Mouse (Mus musculus) limb, embryonic 12.5 days (tissue): ENCODE data around the gene Ntf3. TPM values are rescaled to one million over a fixed set of nuclear protein-coding genes. Genes with fewer than 3 reads are reported as not detected.

ENCODE experiments used
- ATAC-seq: fragments of 200-750 bp; cut with Nextera tagmentation; 2 replicates; pipeline ENCODE4 v1.8.0; 2017; ENCODE audit warnings: low read depth, moderate TSS enrichment; ENCODE audit not compliant: insufficient number of reproducible peaks, insufficient read depth, low FRiP score, low TSS enrichment
- H3K27ac ChIP-seq: fragments of 300-500 bp; sonication (generic); 2 replicates; pipeline ENCODE4 v1.5.1; 2016; ENCODE audit warnings: mild to moderate bottlenecking, moderate library complexity
- H3K27me3 ChIP-seq: fragments of 300-500 bp; sonication (generic); 2 replicates; pipeline ENCODE4 v1.6.1; 2016; ENCODE audit warnings: mild to moderate bottlenecking, moderate library complexity
- H3K36me3 ChIP-seq: fragments of 300-500 bp; sonication (generic); 2 replicates; pipeline ENCODE4 v1.6.1; 2016; ENCODE audit warnings: mild to moderate bottlenecking, moderate library complexity
- H3K4me1 ChIP-seq: fragments of 300-500 bp; sonication (generic); replicated peaks from 2 replicates; pipeline ENCODE4 v1.6.1; 2016
- H3K4me2 ChIP-seq: fragments of 300-500 bp; sonication (generic); 2 replicates; pipeline ENCODE4 v1.6.1; 2016; ENCODE audit warnings: mild to moderate bottlenecking, moderate library complexity
- H3K4me3 ChIP-seq: fragments of 300-500 bp; sonication (generic); replicated peaks from 2 replicates; pipeline ENCODE4 v1.5.1; 2016; ENCODE audit warnings: mild to moderate bottlenecking
- H3K9ac ChIP-seq: fragments of 300-500 bp; sonication (generic); replicated peaks from 2 replicates; pipeline ENCODE4 v1.6.1; 2016; ENCODE audit warnings: mild to moderate bottlenecking, moderate library complexity
- H3K9me3 ChIP-seq: fragments of 300-500 bp; sonication (generic); 2 replicates; pipeline ENCODE4 v1.6.1; 2016; ENCODE audit warnings: mild to moderate bottlenecking, moderate library complexity
- WGBS: fragments of 180-500 bp; shearing (Covaris S2); methylation state at CpG from one replicate; pipeline ENCODE4 v1.1.7; 2016; 5-methylcytosine and 5-hydroxymethylcytosine counted together
- polyA plus RNA-seq: library from polyadenylated mRNA; unstranded; fragments of >200 nt; fragmentation: Nextera tagmentation; extraction: Ambion mirVana; gene quantifications from 2 replicates; pipeline ENCODE4 v1.2.1, GENCODE M21; 2016

The Ntf3 gene
- polyA plus RNA-seq, 1 experiment from 2014 or later: 27.6 TPM

- peak; percentile 90 for ATAC-seq
These were observed 80.3 kb downstream of the Ntf3 start for GRCm38 (mm10) chr6:126086321-126086950.

GRCm38 (mm10) chr6:126080531-126080930, 86.2 kb downstream of the Ntf3 start:
- no peaks in the 10 kb centered on the region for H3K27me3 ChIP-seq
- no peaks in the 10 kb centered on the region for H3K9me3 ChIP-seq
- H3K9ac ChIP-seq: no peak overlapping the region
- no peak for ATAC-seq
- no peak overlapping the region for H3K4me2 ChIP-seq
- 0 out of 2 replicates have a peak, but pooled peaks cover under 1% of the 10 kb centered on the region for H3K4me1 ChIP-seq
- H3K4me3 ChIP-seq: no peak overlapping the region
- no peak overlapping the region for H3K27ac ChIP-seq
- no peaks in the 10 kb centered on the region for H3K36me3 ChIP-seq
- 74% methylated on average over 3 of the region's 3 CpGs for WGBS

More at GRCm38 (mm10) chr6:126086321-126086950, 80.3 kb downstream of the Ntf3 start:
- no peak overlapping the region for H3K4me3 ChIP-seq
- no peak overlapping the region for H3K4me2 ChIP-seq
- H3K9ac ChIP-seq: no peak overlapping the region
- peaks cover 21% of the 10 kb centered on the region for H3K4me1 ChIP-seq
- H3K27me3 ChIP-seq: no peaks in the 10 kb centered on the region
- 28% methylated on average over 3 of the region's 3 CpGs for WGBS
- no peaks in the 10 kb centered on the region for H3K9me3 ChIP-seq
- H3K36me3 ChIP-seq: no peaks in the 10 kb centered on the region
- peak overlapping the region; percentile 69 for H3K27ac ChIP-seq

GRCm38 (mm10) chr6:126057706-126058105, 109.0 kb downstream of the Ntf3 start:
- no peaks in the 10 kb centered on the region for H3K27me3 ChIP-seq
- no peak for ATAC-seq
- no peak overlapping the region for H3K4me2 ChIP-seq
- H3K9me3 ChIP-seq: no peaks in the 10 kb centered on the region
- H3K36me3 ChIP-seq: no peaks in the 10 kb centered on the region
- H3K9ac ChIP-seq: no peak overlapping the region
- no peak overlapping the region for H3K27ac ChIP-seq
- H3K4me1 ChIP-seq: no peaks in the 10 kb centered on the region
- no peak overlapping the region for H3K4me3 ChIP-seq
- WGBS: 79% methylated on average over 3 of the region's 3 CpGs

GRCm38 (mm10) chr6:126053136-126053535, 113.6 kb downstream of the Ntf3 start:
- Histone ChIP-seq H3K27ac (no peak overlapping the region), H3K9ac (no peak overlapping the region), H3K27me3 (no peaks in the 10 kb centered on the region), H3K9me3 (no peaks in the 10 kb centered on the region), H3K4me1 (no peaks in the 10 kb centered on the region), H3K4me2 (no peak overlapping the region), H3K4me3 (no peak overlapping the region), H3K36me3 (no peaks in the 10 kb centered on the region)
- 88% methylated on average over 5 of the region's 5 CpGs for WGBS
- no peak for ATAC-seq
